Mouse (Mus musculus): ENCODE data around the gene Kmt5c. TPM values are rescaled to one million over a fixed set of nuclear protein-coding genes. Genes with fewer than 3 reads are reported as not detected.
A peak's percentile ranks its signal among the peaks of the same experiment; 100 is the strongest.
"Not testable (repeated sequence)": the region's sequence is repeated elsewhere in the genome, so short reads cannot be mapped to it uniquely, and the experiment has no call there.

Kmt5c gene
- polyA plus RNA-seq, 1 experiment from 2014 or later, result 57.1 TPM

GRCm38 (mm10) chr7:4792278-4793212, 52.6 kb downstream of the Kmt5c start, which contains the start of gene Rpl28:
TSS of gene Rpl28 (plus strand) at chr7:4792874.
- WGBS, result 2% methylated on average over 54 of the region's 54 CpGs
- H3K27me3 ChIP-seq (replicated peaks; ENCODE audit: control insufficient read depth, insufficient read depth, low read length), result 0 out of 2 replicates have a peak, but pooled peaks cover 4% of the 10 kb centered on the region

GRCm38 (mm10) chr7:4793248-4793647, 53.3 kb downstream of the Kmt5c start:
- DNase-seq (ENCODE audit: low spot score); H3K27me3 ChIP-seq (replicated peaks; ENCODE audit: control insufficient read depth, insufficient read depth, low read length); H3K9me3 ChIP-seq (replicated peaks; ENCODE audit: control insufficient read depth, low read length); H3K4me1 ChIP-seq (ENCODE audit: control insufficient read depth, insufficient read depth, low read length); ATAC-seq: not testable (repeated sequence)
- Histone ChIP-seq H3K4me2 (ENCODE audit: low read length) (peak overlapping the region; percentile 80), H3K27ac (ENCODE audit: low read depth, low read length) (peak overlapping the region; percentile 80), H3K9ac (ENCODE audit: low read length) (peak overlapping the region; percentile 87), H3K4me3 (ENCODE audit: low read depth, low read length) (peak overlapping the region; percentile 63), H3K36me3 (ENCODE audit: control insufficient read depth, insufficient read depth, low read length) (peaks cover 42% of the 10 kb centered on the region)
- under 1% methylated on average over 31 of the region's 31 CpGs for WGBS

More at GRCm38 (mm10) chr7:4792278-4793212, 52.6 kb downstream of the Kmt5c start, which contains the start of gene Rpl28:
- peaks cover 35% of the 10 kb centered on the region for H3K36me3 ChIP-seq (ENCODE audit: control insufficient read depth, insufficient read depth, low read length)
- ATAC-seq, result peak; percentile 92
- no peaks in the 10 kb centered on the region for H3K9me3 ChIP-seq (replicated peaks; ENCODE audit: control insufficient read depth, low read length)
- H3K27ac ChIP-seq (ENCODE audit: low read depth, low read length), result peak within 1 kb of the TSS; percentile 80
- peak; percentile 99 for DNase-seq (ENCODE audit: low spot score)
- H3K9ac ChIP-seq (ENCODE audit: low read length), result peak within 1 kb of the TSS; percentile 87
- H3K4me3 ChIP-seq (ENCODE audit: low read depth, low read length), result peak within 1 kb of the TSS; percentile 63
- peak within 1 kb of the TSS; percentile 80 for H3K4me2 ChIP-seq (ENCODE audit: low read length)
- H3K4me1 ChIP-seq (ENCODE audit: control insufficient read depth, insufficient read depth, low read length), result 0 out of 2 replicates have a peak, but pooled peaks cover 4% of the 10 kb centered on the region

GRCm38 (mm10) chr7:4793674-4794073, 53.8 kb downstream of the Kmt5c start:
- DNase-seq (ENCODE audit: low spot score) (no peak), ATAC-seq (no peak)
- Histone ChIP-seq H3K27ac (ENCODE audit: low read depth, low read length) (no peak overlapping the region), H3K4me2 (ENCODE audit: low read length) (peak overlapping the region; percentile 80), H3K9me3 (replicated peaks; ENCODE audit: control insufficient read depth, low read length) (no peaks in the 10 kb centered on the region), H3K4me1 (ENCODE audit: control insufficient read depth, insufficient read depth, low read length) (0 out of 2 replicates have a peak, but pooled peaks cover 4% of the 10 kb centered on the region), H3K27me3 (replicated peaks; ENCODE audit: control insufficient read depth, insufficient read depth, low read length) (0 out of 2 replicates have a peak, but pooled peaks cover 4% of the 10 kb centered on the region), H3K36me3 (ENCODE audit: control insufficient read depth, insufficient read depth, low read length) (peaks cover 45% of the 10 kb centered on the region), H3K4me3 (ENCODE audit: low read depth, low read length) (peak overlapping the region; percentile 63), H3K9ac (ENCODE audit: low read length) (peak overlapping the region; percentile 87)
- WGBS, result 43% methylated on average over 4 of the region's 4 CpGs

- H3K9ac ChIP-seq (ENCODE audit: low read length), result no peak overlapping the region
- 0 out of 2 replicates have a peak, but pooled peaks cover 4% of the 10 kb centered on the region for H3K27me3 ChIP-seq (replicated peaks; ENCODE audit: control insufficient read depth, insufficient read depth, low read length)
- no peak for DNase-seq (ENCODE audit: low spot score)
- 0 out of 2 replicates have a peak, but pooled peaks cover 4% of the 10 kb centered on the region for H3K4me1 ChIP-seq (ENCODE audit: control insufficient read depth, insufficient read depth, low read length)
- H3K36me3 ChIP-seq (ENCODE audit: control insufficient read depth, insufficient read depth, low read length), result peaks cover 45% of the 10 kb centered on the region
- no peak overlapping the region for H3K27ac ChIP-seq (ENCODE audit: low read depth, low read length)
- H3K9me3 ChIP-seq (replicated peaks; ENCODE audit: control insufficient read depth, low read length), result no peaks in the 10 kb centered on the region
- no peak for ATAC-seq
- H3K4me2 ChIP-seq (ENCODE audit: low read length), result no peak overlapping the region
- WGBS, result 89% methylated on average over 3 of the region's 3 CpGs
- H3K4me3 ChIP-seq (ENCODE audit: low read depth, low read length), result no peak overlapping the region
Observed at GRCm38 (mm10) chr7:4794631-4795168, 54.8 kb downstream of the Kmt5c start.

- ATAC-seq, result no peak
- peaks cover 45% of the 10 kb centered on the region for H3K36me3 ChIP-seq (ENCODE audit: control insufficient read depth, insufficient read depth, low read length)
- no peak overlapping the region for H3K4me3 ChIP-seq (ENCODE audit: low read depth, low read length)
- no peak overlapping the region for H3K9ac ChIP-seq (ENCODE audit: low read length)
- H3K4me1 ChIP-seq (ENCODE audit: control insufficient read depth, insufficient read depth, low read length), result 0 out of 2 replicates have a peak, but pooled peaks cover 4% of the 10 kb centered on the region
- H3K4me2 ChIP-seq (ENCODE audit: low read length), result no peak overlapping the region
- 71% methylated on average over 7 of the region's 7 CpGs for WGBS
- no peaks in the 10 kb centered on the region for H3K27me3 ChIP-seq (replicated peaks; ENCODE audit: control insufficient read depth, insufficient read depth, low read length)
- DNase-seq (ENCODE audit: low spot score), result peak; percentile 77
- H3K9me3 ChIP-seq (replicated peaks; ENCODE audit: control insufficient read depth, low read length), result no peaks in the 10 kb centered on the region
- H3K27ac ChIP-seq (ENCODE audit: low read depth, low read length), result no peak overlapping the region
Observed at GRCm38 (mm10) chr7:4795767-4796433, 56.0 kb downstream of the Kmt5c start.

Other genes starting within 250 kb of the Kmt5c start
- gene Ppp1r12c, start 238.4 kb upstream of the Kmt5c start, polyA plus RNA-seq (2014; fragmentation: Nextera tagmentation; extraction: Ambion mirVana), result 29.4 and 32.1 TPM in 2 replicates
- 1.4 and 2.3 TPM in 2 replicates for gene Tnnt1, start 223.7 kb upstream of the Kmt5c start, polyA plus RNA-seq (2014; fragmentation: Nextera tagmentation; extraction: Ambion mirVana)
- gene Tnni3, start 215.9 kb upstream of the Kmt5c start, polyA plus RNA-seq (2014; fragmentation: Nextera tagmentation; extraction: Ambion mirVana), result 0.81 and 1.7 TPM in 2 replicates
- 0.55 and 0.72 TPM in 2 replicates for gene Dnaaf3, start 207.7 kb upstream of the Kmt5c start, polyA plus RNA-seq (2014; fragmentation: Nextera tagmentation; extraction: Ambion mirVana)
- gene Syt5, start 192.6 kb upstream of the Kmt5c start, polyA plus RNA-seq (2014; fragmentation: Nextera tagmentation; extraction: Ambion mirVana), result 133 and 153 TPM in 2 replicates
- gene Ptprh, start 136.1 kb upstream of the Kmt5c start, polyA plus RNA-seq (2014; fragmentation: Nextera tagmentation; extraction: Ambion mirVana), result not detected in 2 replicates
- gene Tmem86b, start 108.7 kb upstream of the Kmt5c start, polyA plus RNA-seq (2014; fragmentation: Nextera tagmentation; extraction: Ambion mirVana), result 2.4 and 2.6 TPM in 2 replicates
- 4.4 and 5.3 TPM in 2 replicates for gene Ppp6r1, start 81.1 kb upstream of the Kmt5c start, polyA plus RNA-seq (2014; fragmentation: Nextera tagmentation; extraction: Ambion mirVana)
- gene Hspbp1, start 55.0 kb upstream of the Kmt5c start, polyA plus RNA-seq (2014; fragmentation: Nextera tagmentation; extraction: Ambion mirVana), result 141 and 156 TPM in 2 replicates
- 7.9 and 8.0 TPM in 2 replicates for gene Brsk1, start 49.5 kb upstream of the Kmt5c start, polyA plus RNA-seq (2014; fragmentation: Nextera tagmentation; extraction: Ambion mirVana)
- 0.12 TPM in 1 of 2 replicates, not detected in the other for gene Tmem150b, start 14.9 kb upstream of the Kmt5c start, polyA plus RNA-seq (2014; fragmentation: Nextera tagmentation; extraction: Ambion mirVana)
- 11.7 and 13.1 TPM in 2 replicates for gene Cox6b2, start 13.0 kb downstream of the Kmt5c start, polyA plus RNA-seq (2014; fragmentation: Nextera tagmentation; extraction: Ambion mirVana)
- gene Fam71e2, start 31.2 kb downstream of the Kmt5c start, polyA plus RNA-seq (2014; fragmentation: Nextera tagmentation; extraction: Ambion mirVana), result not detected in 2 replicates
- 0.21 and 0.32 TPM in 2 replicates for gene Il11, start 42.7 kb downstream of the Kmt5c start, polyA plus RNA-seq (2014; fragmentation: Nextera tagmentation; extraction: Ambion mirVana)
- gene Tmem190, start 42.8 kb downstream of the Kmt5c start, polyA plus RNA-seq (2014; fragmentation: Nextera tagmentation; extraction: Ambion mirVana), result not detected in 2 replicates
- gene Tmem238, start 49.5 kb downstream of the Kmt5c start, polyA plus RNA-seq (2014; fragmentation: Nextera tagmentation; extraction: Ambion mirVana), result 1.5 and 1.7 TPM in 2 replicates
- 179 and 182 TPM in 2 replicates for gene Rpl28, start 52.8 kb downstream of the Kmt5c start, polyA plus RNA-seq (2014; fragmentation: Nextera tagmentation; extraction: Ambion mirVana)
- 378 and 472 TPM in 2 replicates for gene Ube2s, start 72.5 kb downstream of the Kmt5c start, polyA plus RNA-seq (2014; fragmentation: Nextera tagmentation; extraction: Ambion mirVana)
- 5.8 and 7.7 TPM in 2 replicates for gene Shisa7, start 104.6 kb downstream of the Kmt5c start, polyA plus RNA-seq (2014; fragmentation: Nextera tagmentation; extraction: Ambion mirVana)
- gene Isoc2b, start 130.1 kb downstream of the Kmt5c start, polyA plus RNA-seq (2014; fragmentation: Nextera tagmentation; extraction: Ambion mirVana), result 3.3 and 4.3 TPM in 2 replicates
- 0.53 and 0.59 TPM in 2 replicates for gene Isoc2a, start 137.0 kb downstream of the Kmt5c start, polyA plus RNA-seq (2014; fragmentation: Nextera tagmentation; extraction: Ambion mirVana)
- gene Gm36210, start 166.4 kb downstream of the Kmt5c start, polyA plus RNA-seq (2014; fragmentation: Nextera tagmentation; extraction: Ambion mirVana), result 0.33 and 0.44 TPM in 2 replicates
- gene Zfp628, start 175.1 kb downstream of the Kmt5c start, polyA plus RNA-seq (2014; fragmentation: Nextera tagmentation; extraction: Ambion mirVana), result 3.6 and 3.8 TPM in 2 replicates
- 9.8 and 17.7 TPM in 2 replicates for gene Nat14, start 181.9 kb downstream of the Kmt5c start, polyA plus RNA-seq (2014; fragmentation: Nextera tagmentation; extraction: Ambion mirVana)
- gene Ssc5d, start 185.7 kb downstream of the Kmt5c start, polyA plus RNA-seq (2014; fragmentation: Nextera tagmentation; extraction: Ambion mirVana), result 0.23 and 0.41 TPM in 2 replicates
- gene Sbk2, start 224.3 kb downstream of the Kmt5c start, polyA plus RNA-seq (2014; fragmentation: Nextera tagmentation; extraction: Ambion mirVana), result not detected in 2 replicates
- gene Sbk3, start 231.1 kb downstream of the Kmt5c start, polyA plus RNA-seq (2014; fragmentation: Nextera tagmentation; extraction: Ambion mirVana), result 0.39 and 0.42 TPM in 2 replicates